Mouse (Mus musculus): ENCODE measurements around the gene Mgme1.

Mgme1 gene

GRCm38 (mm10) chr2:144264398-144265119, 5.9 kb upstream of the Mgme1 start:
- no peak for DNase-seq (ENCODE audit: low spot score)

- DNase-seq (ENCODE audit: low spot score) = no peak
Measured at GRCm38 (mm10) chr2:144265120-144265488, 5.4 kb upstream of the Mgme1 start.

- no peak for DNase-seq (ENCODE audit: low spot score)
Measured at GRCm38 (mm10) chr2:144265916-144266683, 4.4 kb upstream of the Mgme1 start.

GRCm38 (mm10) chr2:144267004-144267730, 3.3 kb upstream of the Mgme1 start:
- DNase-seq (ENCODE audit: low spot score) = no peak

GRCm38 (mm10) chr2:144267731-144268015, 2.8 kb upstream of the Mgme1 start:
- DNase-seq (ENCODE audit: low spot score) = no peak

- DNase-seq (ENCODE audit: low spot score) = no peak
Measured at GRCm38 (mm10) chr2:144268446-144269305, 1.8 kb upstream of the Mgme1 start.

- no peak for DNase-seq (ENCODE audit: low spot score)
Measured at GRCm38 (mm10) chr2:144269306-144269650, 1.2 kb upstream of the Mgme1 start.

GRCm38 (mm10) chr2:144269679-144270475, 586 bp upstream of the Mgme1 start:
- DNase-seq (ENCODE audit: low spot score) = no peak

GRCm38 (mm10) chr2:144272088-144272487, 1.6 kb downstream of the Mgme1 start:
- DNase-seq (ENCODE audit: low spot score) = no peak

- no peak for DNase-seq (ENCODE audit: low spot score)
Measured at GRCm38 (mm10) chr2:144274741-144275140, 4.3 kb downstream of the Mgme1 start.

- DNase-seq (ENCODE audit: low spot score) = no peak
Measured at GRCm38 (mm10) chr2:144276885-144277284, 6.4 kb downstream of the Mgme1 start.

GRCm38 (mm10) chr2:144279742-144280141, 9.3 kb downstream of the Mgme1 start:
- DNase-seq (ENCODE audit: low spot score) = peak; percentile 65

- no peak for DNase-seq (ENCODE audit: low spot score)
Measured at GRCm38 (mm10) chr2:144280568-144280967, 10.1 kb downstream of the Mgme1 start.

- no peak for DNase-seq (ENCODE audit: low spot score)
Measured at GRCm38 (mm10) chr2:144281417-144281816, 11.0 kb downstream of the Mgme1 start.

- no peak for DNase-seq (ENCODE audit: low spot score)
Measured at GRCm38 (mm10) chr2:144290321-144290720, 19.9 kb downstream of the Mgme1 start.

GRCm38 (mm10) chr2:144291600-144292305, 21.3 kb downstream of the Mgme1 start:
- DNase-seq (ENCODE audit: low spot score) = no peak

- no peak for DNase-seq (ENCODE audit: low spot score)
Measured at GRCm38 (mm10) chr2:144295145-144295735, 24.8 kb downstream of the Mgme1 start.

GRCm38 (mm10) chr2:144299749-144300669, 29.5 kb downstream of the Mgme1 start:
- peak; percentile 23 for DNase-seq (ENCODE audit: low spot score)

GRCm38 (mm10) chr2:144301101-144301500, 30.6 kb downstream of the Mgme1 start:
- no peak for DNase-seq (ENCODE audit: low spot score)
